Mouse (Mus musculus) 3T3-L1 (cell line): ENCODE results near the gene Ak1.
A peak's percentile ranks its signal among the peaks of the same experiment; 100 is the strongest.

Experiments
- DNase-seq: peaks from one replicate; pipeline ENCODE4 v3.0.0-alpha.2; 2015; ENCODE audit warnings: low read depth, low spot score

Gene Ak1

GRCm38 (mm10) chr2:32599409-32599808, 22.1 kb upstream of the Ak1 start, which contains the start of gene St6galnac6:
Gene St6galnac6, plus strand, starts transcription at chr2:32599709.
- DNase-seq: no peak

- DNase-seq: peak; percentile 52
Measured at GRCm38 (mm10) chr2:32601417-32602065, 20.0 kb upstream of the Ak1 start.

- DNase-seq: peak; percentile 64
Measured at GRCm38 (mm10) chr2:32602600-32603054, 18.9 kb upstream of the Ak1 start.

GRCm38 (mm10) chr2:32604631-32605030, 16.9 kb upstream of the Ak1 start:
- no peak for DNase-seq

GRCm38 (mm10) chr2:32606161-32607142, 15.1 kb upstream of the Ak1 start:
- peak; percentile 91 for DNase-seq

- DNase-seq: peak; percentile 85
Measured at GRCm38 (mm10) chr2:32607262-32607947, 14.2 kb upstream of the Ak1 start.

GRCm38 (mm10) chr2:32608141-32608777, 13.3 kb upstream of the Ak1 start:
- DNase-seq: peak; percentile 91

- DNase-seq: no peak
Measured at GRCm38 (mm10) chr2:32608778-32609435, 12.7 kb upstream of the Ak1 start.

GRCm38 (mm10) chr2:32610610-32611229, 10.8 kb upstream of the Ak1 start:
- peak; percentile 44 for DNase-seq

- no peak for DNase-seq
Measured at GRCm38 (mm10) chr2:32612274-32612673, 9.3 kb upstream of the Ak1 start.

GRCm38 (mm10) chr2:32617109-32617508, 4.4 kb upstream of the Ak1 start:
- no peak for DNase-seq

GRCm38 (mm10) chr2:32617601-32618000, 4.0 kb upstream of the Ak1 start:
- DNase-seq: peak; percentile 51

- DNase-seq: no peak
Measured at GRCm38 (mm10) chr2:32618051-32618450, 3.5 kb upstream of the Ak1 start.

GRCm38 (mm10) chr2:32620682-32621516, 659 bp upstream of the Ak1 start:
- DNase-seq: peak; percentile 78

- DNase-seq: no peak
Measured at GRCm38 (mm10) chr2:32624111-32624748, 2.7 kb downstream of the Ak1 start.

- no peak for DNase-seq
Measured at GRCm38 (mm10) chr2:32625212-32625872, 3.8 kb downstream of the Ak1 start.

GRCm38 (mm10) chr2:32625873-32626694, 4.5 kb downstream of the Ak1 start:
- DNase-seq: no peak
